Mouse (Mus musculus) cerebellum, adult 11 months (tissue): ENCODE results near the gene Akr1b8.
"Not testable (repeated sequence)": the region's sequence is repeated elsewhere in the genome, so short reads cannot be mapped to it uniquely, and the experiment has no call there.

ENCODE experiments used
- DNase-seq: peaks from one replicate; pipeline ENCODE4 v3.0.0; 2022

The Akr1b8 gene

DNA sequence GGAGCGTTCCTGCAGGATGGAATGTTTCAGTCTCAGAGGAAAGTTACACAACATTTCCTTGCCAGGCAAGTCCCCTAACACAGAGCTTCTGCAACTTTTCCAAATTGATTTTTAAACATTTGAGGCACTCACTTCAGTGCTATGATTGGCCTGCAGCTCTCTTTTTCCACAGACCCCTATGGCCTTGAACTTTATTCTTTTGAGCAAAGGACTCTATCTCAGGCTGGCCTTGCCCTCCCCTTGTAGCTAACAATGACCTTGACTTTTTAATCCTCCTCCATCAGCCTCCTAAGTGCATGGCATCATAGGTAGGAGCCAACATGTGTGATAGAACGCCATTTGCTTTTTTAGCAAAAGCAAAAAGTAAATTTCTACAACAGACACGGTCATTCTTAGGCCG, 52.8 kb downstream of the Akr1b8 start:
- DNase-seq, result no peak

DNA sequence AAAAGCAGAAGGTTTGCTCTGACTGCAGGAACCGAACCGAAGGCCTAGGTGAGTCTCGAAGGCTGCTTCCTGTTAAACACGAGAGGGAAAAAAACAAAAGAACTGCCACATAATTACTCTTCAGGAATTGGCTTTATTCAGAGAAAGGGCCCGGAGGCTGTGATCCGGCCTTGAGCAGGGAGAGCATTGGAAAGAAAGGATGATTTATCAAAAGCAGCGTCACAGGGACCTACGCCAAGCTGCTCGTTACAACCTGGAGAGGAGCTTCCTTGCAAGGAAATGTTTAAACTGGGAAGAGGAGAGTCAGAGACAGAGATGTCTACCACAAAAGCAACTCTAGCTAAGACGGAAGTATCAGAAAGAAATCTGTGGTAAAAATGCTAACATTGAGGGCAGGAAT, 53.5 kb downstream of the Akr1b8 start:
- no peak for DNase-seq

GRCm38 (mm10) chr6:34412023-34412422, 58.1 kb downstream of the Akr1b8 start, which contains the start of gene Akr1b7:
Gene Akr1b7 (plus strand): TSS chr6:34412334.
- DNase-seq, result no peak

DNA sequence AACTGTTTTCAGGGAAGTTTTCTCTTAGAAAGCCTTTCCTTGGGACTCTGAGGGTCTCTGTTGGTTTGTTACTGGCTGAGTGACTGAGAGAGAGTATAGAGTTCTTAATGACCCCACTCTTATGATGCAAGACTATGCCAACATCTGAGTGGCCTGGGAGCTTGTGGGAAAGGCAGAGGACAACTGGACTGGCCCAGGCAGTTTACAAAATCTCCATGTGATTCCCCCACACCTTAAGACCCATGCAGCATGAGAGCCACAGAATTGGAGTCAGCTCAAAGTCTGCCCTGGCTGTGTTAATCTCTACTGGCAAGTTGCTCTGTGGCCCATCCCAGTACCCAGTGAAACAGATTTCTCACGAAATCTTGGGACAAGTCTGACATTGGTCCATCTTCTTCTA, 58.8 kb downstream of the Akr1b8 start:
- DNase-seq, result no peak

DNA sequence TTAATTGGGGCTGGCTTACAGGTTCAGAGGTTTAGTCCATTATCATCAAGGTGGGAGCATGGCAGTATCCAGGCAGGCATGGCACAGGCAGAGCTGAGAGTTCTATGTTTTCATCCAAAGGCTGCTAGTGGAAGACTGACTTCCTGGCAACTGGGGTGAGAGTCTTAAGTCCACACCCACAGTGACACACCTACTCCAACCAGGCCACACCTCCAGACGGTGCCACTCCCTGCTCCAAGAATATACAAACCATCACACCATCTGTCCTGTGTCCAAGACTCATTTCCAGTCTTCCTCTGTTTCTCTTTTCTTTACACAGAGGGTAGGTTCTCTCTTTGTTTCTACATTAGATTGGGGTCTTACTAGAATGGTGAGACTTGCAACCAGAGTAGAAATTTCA, 59.5 kb downstream of the Akr1b8 start:
- not testable (repeated sequence) for DNase-seq

DNA sequence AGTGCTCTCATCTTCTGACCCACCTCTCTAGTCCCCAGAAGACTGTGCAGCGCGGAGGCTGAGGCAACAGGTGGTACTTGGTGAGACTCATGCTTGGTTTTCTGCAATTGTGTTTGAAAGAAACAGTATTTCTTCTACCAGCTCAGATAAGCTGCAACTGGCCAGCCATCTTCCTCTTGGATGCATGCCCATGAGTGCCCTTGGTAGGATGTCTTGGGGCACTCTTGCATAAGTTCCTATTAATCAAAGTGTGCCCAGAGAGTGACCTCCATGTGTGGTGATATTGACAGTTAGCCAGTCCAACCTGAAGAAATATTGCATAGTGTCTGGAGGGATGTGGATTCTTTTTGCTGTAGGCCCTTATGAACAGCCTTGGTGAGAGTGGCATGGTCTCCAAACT, 62.6 kb downstream of the Akr1b8 start:
- no peak for DNase-seq
